15 mouse cellular contexts compared by ENCODE assay signal in genomic region chr13:104911006-104911405, GRCm38 (mm10). TPM values are rescaled to one million over a fixed set of nuclear protein-coding genes. Genes with fewer than 3 reads are reported as not detected.
DNase-seq lines count a peak whose midpoint lies in the region; TF ChIP-seq lines count a peak whose summit lies in the region.
"Not testable (repeated sequence)": the region's sequence is repeated elsewhere in the genome, so short reads cannot be mapped to it uniquely, and the experiment has no call there.
"Had no signal": no experiment of that assay in that cellular context is flagged by ENCODE, and none has a peak within 500 bp of the region (broad histone marks: within the 10 kb centered on the region; RNA-seq: fewer than 3 reads in every experiment).

No protein-coding gene starts in this region.

- H3K9ac ChIP-seq in ES-Bruce4 (ENCODE audit: low read depth, poor library complexity, severe bottlenecking): not testable (repeated sequence)
- peak overlapping the region; percentile 12; the same call in 1 of the 2 replicates for H3K9ac ChIP-seq in ES-E14 (ENCODE audit: insufficient read depth, low read depth, low read length, poor library complexity, severe bottlenecking)

- TF ChIP-seq EP300 in ES-Bruce4 (IDR thresholded peaks at IDR 0.05; ENCODE audit: insufficient read depth, low read depth, low read length): not testable (repeated sequence)

- H3K36me3 ChIP-seq in ES-Bruce4 (ENCODE audit: control insufficient read depth, insufficient read depth, low read length, poor library complexity, severe bottlenecking); ES-E14 (ENCODE audit: control insufficient read depth, insufficient read depth, low read length, poor library complexity, severe bottlenecking): not testable (repeated sequence)

- H3K27me3 ChIP-seq in ES-Bruce4 (ENCODE audit: control insufficient read depth, insufficient read depth, low read length, poor library complexity, severe bottlenecking): not testable (repeated sequence)

- H3K4me1 ChIP-seq in ES-Bruce4 (ENCODE audit: control insufficient read depth, insufficient read depth, low read length): not testable (repeated sequence)
- H3K4me1 ChIP-seq in ES-E14 (ENCODE audit: control insufficient read depth in 2 of 2, insufficient read depth in 2 of 2, low read length in 2 of 2, poor library complexity in 1 of 2): peaks cover 10 to 23% of the 10 kb centered on the region in 2 experiments

- TF ChIP-seq POLR2A in ES-Bruce4 (IDR thresholded peaks at IDR 0.05; ENCODE audit: insufficient read depth, low read length): not testable (repeated sequence)

- DNase-seq in ES-CJ7 (ENCODE audit: low read depth, low spot score): peak; percentile 72
- DNase-seq in ES-E14 (ENCODE audit: low read depth, low spot score): not testable (repeated sequence)
- peak; percentile 63 for DNase-seq in ZHBTc4 (ENCODE audit: low read depth, low spot score)

- not testable (repeated sequence) for H3K4me3 ChIP-seq in ES-Bruce4 (ENCODE audit: low read depth, low read length); ES-E14 (ENCODE audit: insufficient read depth in 1 of 2, low read depth in 1 of 2, low read length in 2 of 2, poor library complexity in 1 of 2, severe bottlenecking in 1 of 2)

- in situ Hi-C loops in ES-E14 (cut with MboI; ENCODE audit: low sequenced_read_pairs in 2 of 2, unreplicated experiment in 2 of 2): not testable (repeated sequence)

- H3K9me3 ChIP-seq in ES-Bruce4 (replicated peaks; ENCODE audit: control insufficient read depth, insufficient read depth, low read length, poor library complexity, severe bottlenecking) (peaks cover 47% of the 10 kb centered on the region), ES-E14 (ENCODE audit: control insufficient read depth, insufficient read depth, low read depth, low read length) (peaks cover 10% of the 10 kb centered on the region)

- TF ChIP-seq CTCF in ES-Bruce4 (IDR thresholded peaks at IDR 0.05; ENCODE audit: low read depth, low read length): not testable (repeated sequence)

- H3K27ac ChIP-seq in ES-Bruce4 (ENCODE audit: insufficient read depth, low read length): peak overlapping the region; percentile 64; the same call in 1 of the 2 replicates
- H3K27ac ChIP-seq in ES-E14 (ENCODE audit: insufficient read depth, low read depth, low read length, poor library complexity, severe bottlenecking): peak overlapping the region; percentile 93

RNA-seq across cellular contexts. Expression of gene Shisal2b, which starts 47.3 kb away (rescaled TPM):
- not detected in 2 replicates for polyA plus RNA-seq in ES-Bruce4 (2011; ENCODE audit: insufficient read depth, insufficient read length, low read depth, missing spikeins)
- 0.58 and 1.7 TPM in 2 replicates for total RNA-seq in ES-E14 (2012; rRNA removed)
- total RNA-seq: adrenal gland, adult 18-20 months; adrenal gland, adult 2 months; adrenal gland, adult 8-10 months; adrenal gland, postnatal 10 days; adrenal gland, postnatal 14 days; adrenal gland, postnatal 25 days; adrenal gland, postnatal 36 days; adrenal gland, postnatal 4 days; G1E; MEL had no signal
- polyA plus RNA-seq: C2C12, G1E had no signal
